Mouse (Mus musculus) heart, postnatal 0 days (tissue): ENCODE data around the gene Rpap3.

Experiments
- CTCF ChIP-seq: IDR thresholded peaks from 2 replicates; pipeline ENCODE4 v1.5.1; 2016; ENCODE audit warnings: antibody characterized with exemption, control low read depth, low read depth
- EP300 ChIP-seq: IDR thresholded peaks from 2 replicates; pipeline ENCODE4 v1.6.1; 2016; ENCODE audit warnings: antibody characterized with exemption, low read depth

DNA sequence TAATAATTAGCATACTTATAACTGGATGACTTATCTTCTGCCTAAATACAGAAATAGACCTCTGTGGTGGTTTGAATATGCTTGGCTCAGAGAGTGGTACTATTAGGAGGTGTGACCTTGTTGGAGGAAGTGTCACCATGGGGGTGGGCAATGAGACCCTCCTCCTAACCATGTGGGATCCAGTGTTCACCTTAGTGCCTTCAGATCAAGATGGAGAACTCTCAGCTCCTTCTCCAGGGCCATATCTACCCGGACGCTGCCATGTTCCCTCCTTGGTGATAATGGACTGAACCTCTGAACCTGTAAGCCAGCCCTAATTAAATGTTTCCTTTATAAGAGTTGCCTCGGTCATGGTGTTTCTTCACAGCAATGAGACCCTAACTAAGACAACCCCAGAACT, 28.3 kb downstream of the Rpap3 start:
- TF ChIP-seq CTCF: no peak
- no peak for TF ChIP-seq EP300
